Mouse (Mus musculus) embryonic facial prominence, embryonic 12.5 days (tissue): Measurements from ENCODE around the gene Irak1bp1. TPM values are rescaled to one million over a fixed set of nuclear protein-coding genes. Genes with fewer than 3 reads are reported as not detected.

ENCODE experiments used
- ATAC-seq: fragments of 200-750 bp; cut with Nextera tagmentation; 2 replicates; pipeline ENCODE4 v1.8.0; 2017; ENCODE audit not compliant: insufficient number of reproducible peaks, insufficient read depth, low FRiP score, low TSS enrichment
- H3K27ac ChIP-seq: fragments of 300-500 bp; sonication (generic); 2 replicates; pipeline ENCODE4 v1.5.1; 2016; ENCODE audit warnings: mild to moderate bottlenecking
- H3K27me3 ChIP-seq: fragments of 300-500 bp; sonication (generic); 2 replicates; pipeline ENCODE4 v1.6.1; 2016; ENCODE audit warnings: mild to moderate bottlenecking, moderate library complexity
- H3K36me3 ChIP-seq: fragments of 300-500 bp; sonication (generic); 2 replicates; pipeline ENCODE4 v1.6.1; 2016; ENCODE audit warnings: mild to moderate bottlenecking
- H3K4me1 ChIP-seq: fragments of 300-500 bp; sonication (generic); 2 replicates; pipeline ENCODE4 v1.6.1; 2016
- H3K4me2 ChIP-seq: fragments of 300-500 bp; sonication (generic); replicated peaks from 2 replicates; pipeline ENCODE4 v1.6.1; 2016; ENCODE audit warnings: mild to moderate bottlenecking, moderate library complexity
- H3K4me3 ChIP-seq: fragments of 300-500 bp; sonication (generic); 2 replicates; pipeline ENCODE4 v1.5.1; 2016; ENCODE audit warnings: mild to moderate bottlenecking
- H3K9ac ChIP-seq: fragments of 300-500 bp; sonication (generic); 2 replicates; pipeline ENCODE4 v1.6.1; 2016; ENCODE audit warnings: mild to moderate bottlenecking, moderate library complexity
- H3K9me3 ChIP-seq: fragments of 300-500 bp; sonication (generic); 2 replicates; pipeline ENCODE4 v1.6.1; 2016; ENCODE audit warnings: mild to moderate bottlenecking, moderate library complexity
- polyA plus RNA-seq: library from polyadenylated mRNA; unstranded; fragments of >200 nt; fragmentation: Nextera tagmentation; extraction: Ambion mirVana; gene quantifications from 2 replicates; pipeline ENCODE4 v1.2.1, GENCODE M21; 2016

The Irak1bp1 gene
- polyA plus RNA-seq, 1 experiment from 2014 or later, result 27.0 TPM

GRCm38 (mm10) chr9:82888645-82889044 lies 59.3 kb downstream of the Irak1bp1 start:
- Histone ChIP-seq H3K36me3 (peaks cover 44% of the 10 kb centered on the region), H3K4me1 (no peaks in the 10 kb centered on the region)
- no peak for ATAC-seq

More at GRCm38 (mm10) chr9:82888645-82889044, 59.3 kb downstream of the Irak1bp1 start:
- Histone ChIP-seq H3K9ac (no peak overlapping the region), H3K27me3 (no peaks in the 10 kb centered on the region), H3K27ac (no peak overlapping the region), H3K4me2 (no peak overlapping the region), H3K4me3 (no peak overlapping the region), H3K9me3 (no peaks in the 10 kb centered on the region)

Other genes with a start within 250 kb of the Irak1bp1 start
- gene Phip, start 146.0 kb downstream of the Irak1bp1 start, polyA plus RNA-seq, result 132 and 136 TPM in 2 replicates